Mouse (Mus musculus) intestine, embryonic 14.5 days (tissue): ENCODE measurements around the gene Atp6v1fnb. TPM values are rescaled to one million over a fixed set of nuclear protein-coding genes. Genes with fewer than 3 reads are reported as not detected.

Experiments
- ATAC-seq: fragments of 200-750 bp; cut with Nextera tagmentation; replicated peaks from 2 replicates; pipeline ENCODE4 v1.8.0; 2017; ENCODE audit warnings: low read depth, moderate number of reproducible peaks, moderate TSS enrichment, moderate library complexity; ENCODE audit not compliant: low FRiP score, low TSS enrichment
- DNase-seq: peaks from one replicate; pipeline ENCODE4 v3.0.0-alpha.2; 2018; ENCODE audit warnings: low spot score
- H3K27ac ChIP-seq: fragments of 300-500 bp; sonication (generic); 2 replicates; pipeline ENCODE4 v1.5.1; 2014; ENCODE audit warnings: low read depth, mild to moderate bottlenecking, control low read depth
- H3K27me3 ChIP-seq: fragments of 300-500 bp; sonication (generic); replicated peaks from 2 replicates; pipeline ENCODE4 v1.6.1; 2014; ENCODE audit warnings: low read length, control low read depth; ENCODE audit not compliant: control insufficient read depth, insufficient read depth
- H3K36me3 ChIP-seq: fragments of 300-500 bp; sonication (generic); 2 replicates; pipeline ENCODE4 v1.6.1; 2014; ENCODE audit warnings: low read length, control low read depth; ENCODE audit not compliant: control insufficient read depth, insufficient read depth
- H3K4me1 ChIP-seq: fragments of 300-500 bp; sonication (generic); replicated peaks from 2 replicates; pipeline ENCODE4 v1.6.1; 2014; ENCODE audit warnings: low read length, control low read depth, mixed read lengths; ENCODE audit not compliant: control insufficient read depth, insufficient read depth
- H3K4me2 ChIP-seq: fragments of 300-500 bp; sonication (generic); 2 replicates; pipeline ENCODE4 v1.6.1; 2014; ENCODE audit warnings: low read length
- H3K4me3 ChIP-seq: fragments of 300-500 bp; sonication (generic); 2 replicates; pipeline ENCODE4 v1.5.1; 2014; ENCODE audit warnings: low read depth, low read length, control low read depth, mixed read lengths
- H3K9ac ChIP-seq: fragments of 300-500 bp; sonication (generic); 2 replicates; pipeline ENCODE4 v1.6.1; 2014; ENCODE audit warnings: mild to moderate bottlenecking, low read length
- H3K9me3 ChIP-seq: fragments of 300-500 bp; sonication (generic); 2 replicates; pipeline ENCODE4 v1.6.1; 2016; ENCODE audit warnings: low read length, control low read depth; ENCODE audit not compliant: control insufficient read depth
- WGBS: fragments of 180-500 bp; shearing (Covaris S2); extraction: QIAGEN DNeasy Blood & Tissue Kit; methylation state at CpG from one replicate; pipeline ENCODE4 v1.1.7; 2014; 5-methylcytosine and 5-hydroxymethylcytosine counted together
- polyA plus RNA-seq: library from polyadenylated mRNA; unstranded; fragments of >200 nt; fragmentation: Nextera tagmentation; extraction: Ambion mirVana; gene quantifications from 2 replicates; pipeline ENCODE4 v1.2.1, GENCODE M21; 2014

The Atp6v1fnb gene
- polyA plus RNA-seq, 1 experiment from 2014 or later: 0.28 TPM

DNA sequence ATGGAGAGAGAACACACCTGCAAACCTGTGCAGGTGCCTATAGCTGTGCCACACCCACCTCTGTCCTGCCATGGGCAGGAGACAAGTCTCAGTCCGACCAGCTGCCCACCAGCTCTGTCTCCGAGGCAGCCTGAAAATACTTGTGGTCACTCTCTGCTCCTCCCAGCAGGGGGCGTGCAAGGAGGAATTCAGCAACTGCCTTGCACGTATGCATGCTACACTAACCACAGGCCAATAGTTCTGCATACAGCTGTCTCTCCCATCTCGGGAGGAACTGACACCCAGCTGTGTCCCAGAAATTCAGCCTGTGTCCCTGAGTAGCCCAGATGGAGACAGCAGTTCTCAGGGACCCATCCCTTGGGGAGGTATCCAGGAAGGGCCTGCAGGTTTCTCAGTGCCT, 45.9 kb downstream of the Atp6v1fnb start:
- Histone ChIP-seq H3K4me1 (peaks cover 16% of the 10 kb centered on the region), H3K27ac (no peak overlapping the region), H3K4me2 (no peak overlapping the region), H3K9me3 (0 out of 2 replicates have a peak, but pooled peaks cover 3% of the 10 kb centered on the region), H3K9ac (no peak overlapping the region), H3K4me3 (no peak overlapping the region), H3K27me3 (no peaks in the 10 kb centered on the region), H3K36me3 (no peaks in the 10 kb centered on the region)
- ATAC-seq (no peak; the same call in 1 of the 2 replicates), DNase-seq (peak; percentile 82)
- 4% methylated on average over 5 of the region's 5 CpGs for WGBS

DNA sequence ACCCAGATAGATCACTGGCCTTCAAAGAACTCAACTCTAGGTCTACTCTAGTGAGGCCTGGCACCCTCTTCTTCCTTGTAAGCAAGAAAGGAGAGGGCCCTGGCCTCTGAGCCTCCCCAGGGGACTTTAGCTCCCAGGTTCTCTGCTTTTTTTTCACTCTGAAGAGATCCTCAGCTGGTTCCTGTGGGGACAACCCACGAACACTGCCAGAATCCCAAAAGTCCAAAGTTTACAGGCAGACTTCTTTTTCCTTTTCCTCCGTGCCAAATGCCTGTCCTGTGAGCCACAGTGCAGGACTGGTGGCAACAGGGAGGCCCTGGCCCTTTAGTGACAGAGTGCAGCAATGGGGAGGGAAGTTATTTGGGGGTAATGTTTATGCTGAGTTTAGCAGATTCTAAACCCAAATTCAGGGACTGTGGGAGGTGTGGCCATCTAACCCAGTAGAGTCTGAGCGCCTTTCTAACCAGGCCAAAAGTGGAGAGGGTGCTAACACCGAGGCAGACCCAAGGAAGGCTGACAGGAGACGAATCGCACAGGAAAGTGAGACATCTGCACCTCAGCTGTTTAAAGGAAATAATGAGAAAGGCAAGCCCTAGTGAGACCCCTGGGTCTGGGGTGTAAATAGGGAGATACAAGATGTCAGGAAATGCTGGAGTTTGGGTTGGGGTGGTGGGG, 51.5 kb downstream of the Atp6v1fnb start:
- peak overlapping the region; percentile 57; the same call in 1 of the 2 replicates for H3K27ac ChIP-seq

More for the DNA sequence above, 51.5 kb downstream of the Atp6v1fnb start:
- Histone ChIP-seq H3K4me2 (no peak overlapping the region), H3K4me1 (peaks cover 26% of the 10 kb centered on the region), H3K36me3 (no peaks in the 10 kb centered on the region), H3K4me3 (no peak overlapping the region), H3K27me3 (peaks cover 16% of the 10 kb centered on the region), H3K9ac (no peak overlapping the region), H3K9me3 (0 out of 2 replicates have a peak, but pooled peaks cover 3% of the 10 kb centered on the region)
- DNase-seq (no peak), ATAC-seq (no peak)
- WGBS: 44% methylated on average over 6 of the region's 6 CpGs

Other genes starting within 250 kb of the Atp6v1fnb start
- gene Hilpda, start 198.9 kb upstream of the Atp6v1fnb start, polyA plus RNA-seq: 38.1 and 42.8 TPM in 2 replicates
- 0.20 and 0.48 TPM in 2 replicates for gene Fam71f2, start 191.8 kb upstream of the Atp6v1fnb start, polyA plus RNA-seq
- 0.11 and 0.26 TPM in 2 replicates for gene Fam71f1, start 152.3 kb upstream of the Atp6v1fnb start, polyA plus RNA-seq
- gene Calu, start 123.4 kb upstream of the Atp6v1fnb start, polyA plus RNA-seq: 331 and 354 TPM in 2 replicates
- gene Opn1sw, start 83.0 kb upstream of the Atp6v1fnb start, polyA plus RNA-seq: 0.41 and 0.69 TPM in 2 replicates
- 12.3 and 14.7 TPM in 2 replicates for gene Ccdc136, start 75.1 kb upstream of the Atp6v1fnb start, polyA plus RNA-seq
- gene Flnc, start 38.2 kb upstream of the Atp6v1fnb start, polyA plus RNA-seq: 14.7 and 15.8 TPM in 2 replicates
- 291 and 300 TPM in 2 replicates for gene Atp6v1f, start 3.7 kb upstream of the Atp6v1fnb start, polyA plus RNA-seq
- gene Kcp, start 36.5 kb downstream of the Atp6v1fnb start, polyA plus RNA-seq: 25.2 and 28.6 TPM in 2 replicates
- 6.9 and 7.7 TPM in 2 replicates for gene Irf5, start 55.2 kb downstream of the Atp6v1fnb start, polyA plus RNA-seq
- 91.2 and 107 TPM in 2 replicates for gene Tnpo3, start 138.4 kb downstream of the Atp6v1fnb start, polyA plus RNA-seq
- 1.8 and 3.3 TPM in 2 replicates for gene Tspan33, start 222.8 kb downstream of the Atp6v1fnb start, polyA plus RNA-seq